Mouse (Mus musculus) thymus, postnatal 0 days (tissue): ENCODE data around the gene Vmn1r149. TPM values are rescaled to one million over a fixed set of nuclear protein-coding genes. Genes with fewer than 3 reads are reported as not detected.
"Not testable (repeated sequence)": the region's sequence is repeated elsewhere in the genome, so short reads cannot be mapped to it uniquely, and the experiment has no call there.

ENCODE experiments used
- DNase-seq: peaks from one replicate; pipeline ENCODE4 v3.0.0-alpha.2; 2015; ENCODE audit warnings: low spot score
- polyA plus RNA-seq: library from polyadenylated mRNA; unstranded; fragments of >200 nt; fragmentation: Nextera tagmentation; extraction: Ambion mirVana; gene quantifications from 2 replicates; pipeline ENCODE4 v1.2.1, GENCODE M21; 2015

Vmn1r149 gene
- polyA plus RNA-seq, result not detected in 2 replicates

DNA sequence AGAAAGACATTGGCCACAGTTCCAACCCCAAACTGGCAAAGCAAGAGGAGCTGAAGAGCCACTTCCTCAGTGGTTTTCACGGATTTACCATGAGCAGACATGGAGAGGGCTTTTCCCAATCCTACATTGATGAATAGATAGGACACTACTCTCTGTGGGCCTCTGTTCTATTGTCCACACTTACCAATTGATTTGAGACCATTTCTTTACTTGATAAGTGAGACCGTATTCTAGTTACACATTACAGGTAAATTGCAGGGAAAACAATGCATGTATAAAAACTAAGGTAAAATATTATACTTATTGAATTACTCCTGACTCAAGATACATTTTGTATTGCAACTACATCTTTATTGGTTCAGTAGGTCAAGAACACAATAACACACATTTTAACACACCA lies at the start of gene Vmn1r149:
Gene Vmn1r149, minus strand, starts transcription at position 101 of the 400 bp plus-strand sequence.
- not testable (repeated sequence) for DNase-seq

DNA sequence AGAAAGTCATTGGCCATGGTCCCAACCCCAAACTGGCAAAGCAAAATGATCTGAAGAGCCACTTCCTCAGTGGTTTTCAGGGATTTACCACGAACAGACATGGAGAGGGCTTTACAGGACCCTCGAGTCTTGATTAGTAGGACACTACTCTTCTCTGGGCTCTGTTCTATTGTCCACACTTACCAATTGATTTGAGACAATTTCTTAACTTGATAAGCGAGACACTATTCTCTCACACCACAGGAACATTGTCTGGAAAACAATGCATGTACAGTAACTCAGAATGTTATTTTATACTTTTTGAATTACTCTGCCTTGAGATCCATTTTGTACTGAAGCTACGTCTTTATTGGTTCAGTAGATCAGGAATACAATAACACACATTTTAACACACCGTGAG lies 25.9 kb upstream of the Vmn1r149 start, which contains the start of gene Gm10665:
Gene Gm10665, minus strand, starts transcription at position 101 of the 400 bp plus-strand sequence.
- not testable (repeated sequence) for DNase-seq

DNA sequence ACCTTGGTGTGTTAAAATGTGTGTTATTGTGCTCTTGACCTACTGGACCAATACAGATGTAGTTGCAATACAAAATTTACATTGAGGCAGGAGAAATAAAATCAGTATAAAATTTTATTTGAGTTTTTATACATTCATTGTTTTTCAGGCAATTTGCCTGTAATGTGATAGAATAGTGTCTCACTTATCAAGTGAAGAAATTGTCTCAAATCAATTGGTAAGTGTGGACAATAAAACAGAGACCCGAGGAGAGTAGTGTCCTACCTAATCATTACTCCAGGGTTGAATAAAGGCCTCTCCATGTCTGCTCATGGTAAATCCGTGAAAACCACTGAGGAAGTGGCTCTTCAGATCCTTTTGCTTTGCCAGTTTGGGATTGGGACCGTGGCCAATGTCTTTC lies 24.7 kb downstream of the Vmn1r149 start, which contains the start of gene Vmn1r148:
Gene Vmn1r148, plus strand, starts transcription at position 301 of the 400 bp plus-strand sequence.
- not testable (repeated sequence) for DNase-seq

Other genes starting within 250 kb of the Vmn1r149 start
- not detected in 2 replicates for gene Vmn1r143, start 248.9 kb downstream of the Vmn1r149 start, polyA plus RNA-seq
- not detected in 2 replicates for gene Gm8653, start 237.0 kb downstream of the Vmn1r149 start, polyA plus RNA-seq
- not detected in 2 replicates for gene Gm8453, start 208.7 kb downstream of the Vmn1r149 start, polyA plus RNA-seq
- gene Gm4187, start 108.5 kb downstream of the Vmn1r149 start, polyA plus RNA-seq, result not detected in 2 replicates
- gene Gm8660, start 67.2 kb downstream of the Vmn1r149 start, polyA plus RNA-seq, result not detected in 2 replicates
- gene Vmn1r148, start 24.6 kb downstream of the Vmn1r149 start, polyA plus RNA-seq, result not detected in 2 replicates
- not detected in 2 replicates for gene Gm10665, start 25.8 kb upstream of the Vmn1r149 start, polyA plus RNA-seq
- not detected in 2 replicates for gene Vmn1r151, start 61.4 kb upstream of the Vmn1r149 start, polyA plus RNA-seq
- gene Vmn1r152, start 84.7 kb upstream of the Vmn1r149 start, polyA plus RNA-seq, result not detected in 2 replicates
- not detected in 2 replicates for gene Gm8677, start 96.7 kb upstream of the Vmn1r149 start, polyA plus RNA-seq
- gene Gm4201, start 127.1 kb upstream of the Vmn1r149 start, polyA plus RNA-seq, result not detected in 2 replicates
- not detected in 2 replicates for gene Gm4565, start 149.9 kb upstream of the Vmn1r149 start, polyA plus RNA-seq
- gene Vmn1r155, start 219.8 kb upstream of the Vmn1r149 start, polyA plus RNA-seq, result not detected in 2 replicates